Mouse (Mus musculus) heart, embryonic 15.5 days (tissue): Measurements from ENCODE around the gene Ipmk. TPM values are rescaled to one million over a fixed set of nuclear protein-coding genes. Genes with fewer than 3 reads are reported as not detected.

ENCODE experiments used
- ATAC-seq: fragments of 200-750 bp; cut with Nextera tagmentation; replicated peaks from 2 replicates; pipeline ENCODE4 v1.8.0; 2017; ENCODE audit warnings: low read depth, moderate TSS enrichment; ENCODE audit not compliant: insufficient number of reproducible peaks, insufficient read depth, low FRiP score
- H3K27ac ChIP-seq: fragments of 300-500 bp; sonication (generic); 2 replicates; pipeline ENCODE4 v1.5.1; 2015; ENCODE audit warnings: mild to moderate bottlenecking, inconsistent platforms
- H3K27me3 ChIP-seq: fragments of 300-500 bp; sonication (generic); 2 replicates; pipeline ENCODE4 v1.6.1; 2015; ENCODE audit warnings: inconsistent platforms
- H3K36me3 ChIP-seq: fragments of 300-500 bp; sonication (generic); 2 replicates; pipeline ENCODE4 v1.6.1; 2015; ENCODE audit warnings: mild to moderate bottlenecking, inconsistent platforms
- H3K4me1 ChIP-seq: fragments of 300-500 bp; sonication (generic); replicated peaks from 2 replicates; pipeline ENCODE4 v1.6.1; 2015; ENCODE audit warnings: inconsistent platforms
- H3K4me2 ChIP-seq: fragments of 300-500 bp; sonication (generic); 2 replicates; pipeline ENCODE4 v1.6.1; 2015; ENCODE audit warnings: inconsistent platforms, mild to moderate bottlenecking, moderate library complexity
- H3K4me3 ChIP-seq: fragments of 300-500 bp; sonication (generic); 2 replicates; pipeline ENCODE4 v1.5.1; 2015; ENCODE audit warnings: mild to moderate bottlenecking, inconsistent platforms
- H3K9ac ChIP-seq: fragments of 300-500 bp; sonication (generic); 2 replicates; pipeline ENCODE4 v1.6.1; 2015; ENCODE audit warnings: mild to moderate bottlenecking, inconsistent platforms
- H3K9me3 ChIP-seq: fragments of 300-500 bp; sonication (generic); replicated peaks from 2 replicates; pipeline ENCODE4 v1.6.1; 2016; ENCODE audit warnings: inconsistent platforms
- WGBS: fragments of 180-500 bp; shearing (Covaris S2); methylation state at CpG from one replicate; pipeline ENCODE4 v1.1.7; 2015; ENCODE audit warnings: mixed read lengths; 5-methylcytosine and 5-hydroxymethylcytosine counted together
- polyA plus RNA-seq: library from polyadenylated mRNA; unstranded; fragments of >200 nt; fragmentation: Nextera tagmentation; extraction: Ambion mirVana; gene quantifications from 2 replicates; pipeline ENCODE4 v1.2.1, GENCODE M21; 2015

Gene Ipmk
- polyA plus RNA-seq, 1 experiment from 2014 or later = 6.5 TPM

DNA sequence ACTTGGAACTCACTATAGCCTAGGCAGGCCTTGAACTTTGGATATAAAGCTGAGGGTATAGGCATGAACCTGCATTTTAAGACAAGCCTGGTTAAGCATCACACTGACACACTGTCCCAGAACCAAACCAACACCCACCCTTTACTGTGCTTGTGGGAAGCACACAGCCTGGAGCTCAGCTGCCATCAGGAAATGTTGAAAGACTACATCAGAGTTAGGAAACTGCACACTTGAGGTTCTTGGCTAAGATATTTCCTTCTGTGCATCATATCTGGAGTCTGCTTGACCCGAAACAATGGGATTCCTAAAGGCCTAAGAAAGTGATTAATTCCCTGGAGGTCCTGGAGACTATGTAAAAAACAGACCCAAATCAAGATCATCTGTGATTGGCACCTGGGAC is 1.7 kb downstream of the Ipmk start:
- Histone ChIP-seq H3K9me3 (no peaks in the 10 kb centered on the region), H3K27me3 (no peaks in the 10 kb centered on the region), H3K4me2 (peak overlapping the region; percentile 93), H3K36me3 (no peaks in the 10 kb centered on the region), H3K27ac (no peak overlapping the region), H3K4me3 (no peak overlapping the region), H3K9ac (no peak overlapping the region), H3K4me1 (peaks cover 11% of the 10 kb centered on the region)
- WGBS = 80% methylated on average over 1 of the region's 1 CpGs
- no peak for ATAC-seq

GRCm38 (mm10) chr10:71351301-71351700 is 3.7 kb downstream of the Ipmk start:
- no peak overlapping the region for H3K4me2 ChIP-seq
- WGBS = 93% methylated on average over 7 of the region's 7 CpGs
- no peaks in the 10 kb centered on the region for H3K36me3 ChIP-seq
- H3K4me1 ChIP-seq = peaks cover 5% of the 10 kb centered on the region
- no peak overlapping the region for H3K4me3 ChIP-seq
- H3K9ac ChIP-seq = no peak overlapping the region
- no peak overlapping the region for H3K27ac ChIP-seq
- ATAC-seq = no peak
- H3K9me3 ChIP-seq = no peaks in the 10 kb centered on the region
- no peaks in the 10 kb centered on the region for H3K27me3 ChIP-seq

DNA sequence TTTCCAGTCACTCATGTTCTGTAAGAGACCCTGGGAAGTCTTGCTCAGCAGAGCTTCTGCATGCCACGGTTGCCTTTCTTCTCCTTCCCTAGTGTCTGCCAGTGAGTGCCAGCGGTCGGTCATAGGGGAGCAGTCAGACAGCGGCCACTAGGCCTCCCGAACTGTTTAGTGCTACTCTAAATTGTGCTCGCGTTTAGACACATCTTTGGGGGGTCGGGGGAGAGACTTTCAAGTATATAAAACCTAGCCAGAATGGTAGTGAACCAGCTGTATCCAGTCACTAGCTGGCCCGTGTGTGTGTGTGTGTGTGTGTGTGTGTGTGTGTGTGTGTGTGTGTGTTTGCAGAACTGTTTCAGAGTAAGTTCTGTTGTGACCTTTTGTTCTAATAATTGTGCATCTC is 6.3 kb downstream of the Ipmk start:
- no peak overlapping the region for H3K27ac ChIP-seq
- H3K9ac ChIP-seq = no peak overlapping the region
- 54% methylated on average over 9 of the region's 9 CpGs for WGBS

GRCm38 (mm10) chr10:71354947-71355346 is 7.4 kb downstream of the Ipmk start:
- Histone ChIP-seq H3K4me3 (no peak overlapping the region), H3K9me3 (no peaks in the 10 kb centered on the region)
- whole genome bisulfite sequencing = 88% methylated on average over 12 of the region's 12 CpGs

More for the DNA sequence above, 6.3 kb downstream of the Ipmk start:
- no peaks in the 10 kb centered on the region for H3K9me3 ChIP-seq
- no peak overlapping the region for H3K4me2 ChIP-seq
- no peak for ATAC-seq
- H3K27me3 ChIP-seq = no peaks in the 10 kb centered on the region
- H3K4me1 ChIP-seq = peaks cover 4% of the 10 kb centered on the region
- H3K4me3 ChIP-seq = no peak overlapping the region
- no peaks in the 10 kb centered on the region for H3K36me3 ChIP-seq

GRCm38 (mm10) chr10:71361044-71361443 is 13.5 kb downstream of the Ipmk start:
- Histone ChIP-seq H3K4me2 (no peak overlapping the region), H3K27ac (no peak overlapping the region), H3K36me3 (no peaks in the 10 kb centered on the region), H3K4me1 (peaks cover 19% of the 10 kb centered on the region), H3K27me3 (no peaks in the 10 kb centered on the region), H3K4me3 (no peak overlapping the region), H3K9ac (no peak overlapping the region), H3K9me3 (no peaks in the 10 kb centered on the region)
- 60% methylated on average over 7 of the region's 7 CpGs for WGBS
- no peak for ATAC-seq

More at GRCm38 (mm10) chr10:71354947-71355346, 7.4 kb downstream of the Ipmk start:
- Histone ChIP-seq H3K4me1 (0 out of 2 replicates have a peak, but pooled peaks cover 3% of the 10 kb centered on the region), H3K36me3 (no peaks in the 10 kb centered on the region), H3K9ac (no peak overlapping the region), H3K27me3 (no peaks in the 10 kb centered on the region), H3K4me2 (no peak overlapping the region), H3K27ac (no peak overlapping the region)
- no peak for ATAC-seq

DNA sequence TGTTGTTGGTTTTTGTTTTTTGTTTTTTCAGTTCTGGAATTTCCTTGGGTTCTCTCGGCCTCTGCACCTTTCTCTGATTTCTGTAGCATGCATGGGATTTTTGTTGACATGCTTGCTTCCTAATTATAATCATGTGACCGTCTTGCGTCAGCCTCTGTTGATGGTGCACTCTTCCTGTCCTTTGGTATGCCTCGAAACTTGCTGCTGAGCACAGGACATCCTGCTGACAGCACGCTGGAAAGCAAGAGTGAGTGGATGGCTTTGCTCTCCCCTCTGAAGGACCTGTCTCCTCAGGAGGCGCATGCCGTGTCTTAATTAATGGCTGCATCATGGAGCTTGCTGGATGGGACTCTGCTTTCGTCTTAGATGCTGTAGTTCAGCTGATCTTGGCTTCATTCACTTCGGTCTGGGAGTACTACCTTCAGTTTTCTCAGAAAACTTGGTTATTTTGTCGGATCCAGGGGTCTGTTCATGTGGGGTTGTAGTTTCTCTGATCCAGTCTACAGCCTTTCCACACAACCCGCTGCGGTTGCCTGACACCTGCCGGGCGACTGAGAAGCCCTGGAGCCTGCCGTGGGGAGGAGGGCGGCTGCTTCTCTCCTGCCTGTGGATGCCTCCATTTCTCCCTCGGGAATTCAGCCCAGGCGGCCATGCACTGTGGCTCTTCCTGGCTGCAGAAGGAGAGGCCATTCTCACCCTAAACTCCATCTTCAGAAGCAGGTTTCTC is 14.4 kb downstream of the Ipmk start:
- 19% methylated on average over 18 of the region's 18 CpGs for WGBS
- Histone ChIP-seq H3K9me3 (no peaks in the 10 kb centered on the region), H3K9ac (peak overlapping the region; percentile 36; the same call in 1 of the 2 replicates), H3K4me2 (peak overlapping the region; percentile 53), H3K27me3 (no peaks in the 10 kb centered on the region), H3K4me3 (peak overlapping the region; percentile 24), H3K4me1 (peaks cover 19% of the 10 kb centered on the region), H3K36me3 (no peaks in the 10 kb centered on the region), H3K27ac (no peak overlapping the region)
- no peak for ATAC-seq

GRCm38 (mm10) chr10:71363440-71363839 is 15.9 kb downstream of the Ipmk start:
- no peak overlapping the region for H3K9ac ChIP-seq
- ATAC-seq = no peak
- no peak overlapping the region for H3K4me3 ChIP-seq
- H3K4me2 ChIP-seq = no peak overlapping the region
- H3K27me3 ChIP-seq = no peaks in the 10 kb centered on the region
- H3K9me3 ChIP-seq = no peaks in the 10 kb centered on the region
- peaks cover 16% of the 10 kb centered on the region for H3K4me1 ChIP-seq
- H3K27ac ChIP-seq = no peak overlapping the region
- 82% methylated on average over 8 of the region's 8 CpGs for WGBS
- no peaks in the 10 kb centered on the region for H3K36me3 ChIP-seq

DNA sequence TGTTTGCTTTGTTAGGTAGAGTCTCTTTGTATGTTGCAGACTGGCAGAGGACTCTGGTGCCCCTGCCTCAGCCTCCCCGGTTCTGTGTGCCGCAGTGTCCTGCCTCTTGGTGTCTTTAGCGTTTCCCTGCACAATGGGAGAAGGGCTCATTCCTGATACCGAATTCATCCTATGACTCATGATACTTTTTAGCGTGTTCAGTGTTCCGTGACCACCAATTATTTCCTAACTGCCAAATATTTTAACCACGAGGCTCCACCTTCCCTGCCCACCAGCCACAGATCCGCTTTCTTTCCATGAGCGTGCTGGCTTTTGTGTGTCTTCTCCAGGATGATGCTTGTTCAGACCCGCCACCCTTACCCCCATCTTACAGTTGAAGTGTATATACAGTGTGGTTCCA is 16.3 kb downstream of the Ipmk start:
- 84% methylated on average over 10 of the region's 10 CpGs for WGBS
- Histone ChIP-seq H3K9me3 (no peaks in the 10 kb centered on the region), H3K4me3 (no peak overlapping the region), H3K27me3 (no peaks in the 10 kb centered on the region), H3K4me1 (peaks cover 16% of the 10 kb centered on the region), H3K9ac (no peak overlapping the region), H3K27ac (no peak overlapping the region), H3K4me2 (no peak overlapping the region), H3K36me3 (no peaks in the 10 kb centered on the region)
- no peak for ATAC-seq

GRCm38 (mm10) chr10:71368128-71368940 is 20.8 kb downstream of the Ipmk start:
- 89% methylated on average over 16 of the region's 16 CpGs for WGBS
- Histone ChIP-seq H3K9ac (no peak overlapping the region), H3K4me2 (no peak overlapping the region), H3K9me3 (no peaks in the 10 kb centered on the region), H3K4me3 (no peak overlapping the region), H3K27me3 (no peaks in the 10 kb centered on the region), H3K4me1 (no peaks in the 10 kb centered on the region), H3K27ac (no peak overlapping the region), H3K36me3 (no peaks in the 10 kb centered on the region; the same call in 1 of the 2 replicates)
- ATAC-seq = no peak

DNA sequence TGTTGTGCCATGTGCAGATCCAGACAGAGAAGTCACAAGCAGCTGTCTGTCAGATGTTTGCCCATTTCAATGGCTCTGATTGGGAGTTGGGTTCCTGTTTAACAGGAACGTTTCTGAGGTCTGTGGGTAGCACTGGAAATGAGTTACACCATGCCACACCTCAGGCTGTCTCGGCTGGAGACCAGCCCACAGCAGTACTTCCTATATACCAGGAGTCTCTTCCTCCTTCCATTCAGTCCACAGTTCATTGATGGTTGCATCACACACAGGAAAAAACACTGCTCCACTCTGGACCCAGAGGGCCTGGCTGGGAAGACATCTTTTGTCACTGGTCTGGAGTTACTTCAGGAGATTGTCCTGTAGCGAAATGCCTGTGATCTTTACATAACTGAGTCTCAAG is 21.9 kb downstream of the Ipmk start:
- H3K27me3 ChIP-seq = no peaks in the 10 kb centered on the region
- H3K9ac ChIP-seq = no peak overlapping the region
- H3K4me3 ChIP-seq = no peak overlapping the region
- WGBS = 78% methylated on average over 3 of the region's 3 CpGs
- no peak overlapping the region for H3K4me2 ChIP-seq
- ATAC-seq = no peak
- no peaks in the 10 kb centered on the region for H3K4me1 ChIP-seq
- H3K36me3 ChIP-seq = peaks cover 6% of the 10 kb centered on the region
- H3K27ac ChIP-seq = no peak overlapping the region
- no peaks in the 10 kb centered on the region for H3K9me3 ChIP-seq

- peaks cover 8% of the 10 kb centered on the region for H3K36me3 ChIP-seq
- no peaks in the 10 kb centered on the region for H3K4me1 ChIP-seq
- no peak overlapping the region for H3K9ac ChIP-seq
- H3K27me3 ChIP-seq = no peaks in the 10 kb centered on the region
- no peak for ATAC-seq
- H3K27ac ChIP-seq = no peak overlapping the region
- WGBS = 83% methylated on average over 6 of the region's 6 CpGs
- H3K9me3 ChIP-seq = no peaks in the 10 kb centered on the region
- no peak overlapping the region for H3K4me3 ChIP-seq
- H3K4me2 ChIP-seq = no peak overlapping the region
Measured at GRCm38 (mm10) chr10:71371881-71372280, 24.3 kb downstream of the Ipmk start.
